Mouse (Mus musculus) ES-Bruce4 (cell line): ENCODE results near the gene Sdcbp2.

Source experiments
- CTCF ChIP-seq: IDR thresholded peaks from one replicate; pipeline ENCODE4 v1.8.1; 2011; ENCODE audit warnings: low read depth, low read length
- EP300 ChIP-seq: IDR thresholded peaks from 2 replicates; pipeline ENCODE4 v1.6.1; 2011; ENCODE audit warnings: low read depth, low read length; ENCODE audit not compliant: insufficient read depth
- POLR2A ChIP-seq: IDR thresholded peaks from one replicate; pipeline ENCODE4 v1.8.1; 2011; ENCODE audit warnings: low read length; ENCODE audit not compliant: insufficient read depth

GRCm38 (mm10) chr2:151626296-151626695 lies 53.9 kb downstream of the Sdcbp2 start:
- TF ChIP-seq POLR2A (no peak), CTCF (no peak), EP300 (no peak)
